Mouse (Mus musculus) MEL (cell line): ENCODE measurements around the gene Shq1. TPM values are rescaled to one million over a fixed set of nuclear protein-coding genes. Genes with fewer than 3 reads are reported as not detected.

ENCODE experiments used
- DNase-seq: peaks from one replicate; pipeline ENCODE4 v3.0.0; 2011; ENCODE audit warnings: low read depth, low spot score
- H3K27ac ChIP-seq: 2 replicates; pipeline ENCODE4 v1.5.1; 2012; ENCODE audit warnings: low read depth, mild to moderate bottlenecking, control low read depth, low read length, moderate library complexity; ENCODE audit not compliant: control insufficient read depth
- H3K27me3 ChIP-seq, 2 experiments: fragments of 150-350 bp in 1 of 2; sonication (generic) in 1 of 2; 2 replicates each; pipeline ENCODE4 v1.6.1; 2012; ENCODE audit warnings: low read length in 2 of 2, mild to moderate bottlenecking in 2 of 2, improper control_type of control experiment in 1 of 2, moderate library complexity in 1 of 2; ENCODE audit not compliant: insufficient read depth in 2 of 2, control insufficient read depth in 1 of 2
- H3K36me3 ChIP-seq, 2 experiments: 2 replicates each; pipeline ENCODE4 v1.6.1; 2012 to 2014; ENCODE audit warnings: low read length in 2 of 2, improper control_type of control experiment in 1 of 2, inconsistent platforms in 1 of 2, mild to moderate bottlenecking in 1 of 2; ENCODE audit not compliant: insufficient read depth in 2 of 2, control insufficient read depth in 1 of 2
- H3K4me1 ChIP-seq, 2 experiments: fragments of 150-350 bp in 1 of 2; sonication (generic) in 1 of 2; 2 replicates each; pipeline ENCODE4 v1.6.1; 2012; ENCODE audit warnings: low read length in 2 of 2, improper control_type of control experiment in 1 of 2, mild to moderate bottlenecking in 1 of 2; ENCODE audit not compliant: insufficient read depth in 2 of 2, control insufficient read depth in 1 of 2
- H3K4me3 ChIP-seq, 2 experiments: fragments of 150-350 bp in 1 of 2; sonication (generic) in 1 of 2; 2 replicates each; pipeline ENCODE4 v1.5.1; 2012; ENCODE audit warnings: low read depth in 2 of 2, low read length in 2 of 2, mild to moderate bottlenecking in 2 of 2, moderate library complexity in 2 of 2, control low read depth in 1 of 2, improper control_type of control experiment in 1 of 2; ENCODE audit not compliant: control insufficient read depth in 1 of 2, insufficient read depth in 1 of 2
- H3K79me2 ChIP-seq: 2 replicates; pipeline ENCODE4 v1.6.1; 2012; ENCODE audit warnings: mild to moderate bottlenecking, low read length, moderate library complexity; ENCODE audit not compliant: control insufficient read depth, poor library complexity, insufficient read depth
- H3K9ac ChIP-seq: 2 replicates; pipeline ENCODE4 v1.6.1; 2012; ENCODE audit warnings: low read depth, mild to moderate bottlenecking, control low read depth, low read length, moderate library complexity; ENCODE audit not compliant: control insufficient read depth, poor library complexity, severe bottlenecking
- H3K9me3 ChIP-seq: fragments of 150-350 bp; sonication (generic); replicated peaks from 2 replicates; pipeline ENCODE4 v1.6.1; 2012; ENCODE audit warnings: mild to moderate bottlenecking, low read length, improper control_type of control experiment, moderate library complexity; ENCODE audit not compliant: insufficient read depth
- BHLHE40 ChIP-seq: IDR thresholded peaks from 2 replicates; pipeline ENCODE4 v1.6.1; 2012; ENCODE audit warnings: low read depth, mild to moderate bottlenecking, inconsistent platforms, low read length, improper control_type of control experiment, borderline replicate concordance
- CHD1 ChIP-seq: IDR thresholded peaks from 2 replicates; pipeline ENCODE4 v1.6.1; 2012; ENCODE audit warnings: low read depth, mild to moderate bottlenecking, inconsistent platforms, low read length, improper control_type of control experiment
- CHD2 ChIP-seq: IDR thresholded peaks from 2 replicates; pipeline ENCODE4 v1.6.1; 2011; ENCODE audit warnings: low read length, improper control_type of control experiment
- CTCF ChIP-seq, 3 experiments: IDR thresholded peaks in 2 of 3; conservative IDR thresholded peaks in 1 of 3; 2 replicates each; pipeline ENCODE4 v1.5.1; 2011 to 2012; ENCODE audit warnings: low read length in 3 of 3, low read depth in 2 of 3, mild to moderate bottlenecking in 2 of 3, improper control_type of control experiment in 1 of 3, inconsistent platforms in 1 of 3, mixed read lengths in 1 of 3, moderate library complexity in 1 of 3; ENCODE audit not compliant: control insufficient read depth in 1 of 3, insufficient read depth in 1 of 3, poor library complexity in 1 of 3, severe bottlenecking in 1 of 3
- E2F4 ChIP-seq: IDR thresholded peaks from 2 replicates; pipeline ENCODE4 v1.6.1; 2011; ENCODE audit warnings: low read depth, low read length, improper control_type of control experiment, borderline replicate concordance
- EP300 ChIP-seq, 2 experiments: IDR thresholded peaks; 2 replicates each; pipeline ENCODE4 v1.6.1; 2011; ENCODE audit warnings: improper control_type of control experiment in 2 of 2, low read length in 2 of 2, low read depth in 1 of 2, mild to moderate bottlenecking in 1 of 2
- ETS1 ChIP-seq: IDR thresholded peaks from 2 replicates; pipeline ENCODE4 v1.6.1; 2012; ENCODE audit warnings: low read depth, mild to moderate bottlenecking, inconsistent platforms, low read length, improper control_type of control experiment, moderate library complexity
- GABPA ChIP-seq: IDR thresholded peaks from 2 replicates; pipeline ENCODE4 v1.6.1; 2012; ENCODE audit warnings: low read depth, mild to moderate bottlenecking, inconsistent platforms, low read length, improper control_type of control experiment, moderate library complexity
- GATA1 ChIP-seq: IDR thresholded peaks from 2 replicates; pipeline ENCODE4 v1.6.1; 2011; ENCODE audit warnings: low read depth, low read length, improper control_type of control experiment
- KAT2A ChIP-seq: conservative IDR thresholded peaks from 2 replicates; pipeline ENCODE4 v1.6.1; 2012; ENCODE audit warnings: low read depth, low read length, improper control_type of control experiment, inconsistent platforms
- MAZ ChIP-seq: IDR thresholded peaks from 2 replicates; pipeline ENCODE4 v1.6.1; 2012; ENCODE audit warnings: low read depth, mild to moderate bottlenecking, inconsistent platforms, low read length, improper control_type of control experiment
- MEF2A ChIP-seq: IDR thresholded peaks from 2 replicates; pipeline ENCODE4 v1.6.1; 2014; ENCODE audit warnings: low read depth, mild to moderate bottlenecking, inconsistent platforms, low read length, improper control_type of control experiment; ENCODE audit not compliant: poor library complexity, insufficient replicate concordance, severe bottlenecking; ENCODE audit errors: extremely low read depth
- MXI1 ChIP-seq: IDR thresholded peaks from 2 replicates; pipeline ENCODE4 v1.6.1; 2011; ENCODE audit warnings: mild to moderate bottlenecking, low read depth, low read length, improper control_type of control experiment
- MYC ChIP-seq: IDR thresholded peaks from 2 replicates; pipeline ENCODE4 v1.6.1; 2011; ENCODE audit warnings: low read depth, mild to moderate bottlenecking, low read length, improper control_type of control experiment, moderate library complexity
- NELFE ChIP-seq: IDR thresholded peaks from 2 replicates; pipeline ENCODE4 v1.6.1; 2011; ENCODE audit warnings: low read depth, low read length, improper control_type of control experiment
- NRF1 ChIP-seq: IDR thresholded peaks from 2 replicates; pipeline ENCODE4 v1.6.1; 2014; ENCODE audit warnings: low read depth, mild to moderate bottlenecking, inconsistent platforms, low read length, improper control_type of control experiment, moderate library complexity; ENCODE audit not compliant: poor library complexity, insufficient read depth, severe bottlenecking
- POLR2AphosphoS5 ChIP-seq: IDR thresholded peaks from 2 replicates; pipeline ENCODE4 v1.6.1; 2012; ENCODE audit warnings: low read depth, borderline replicate concordance, mild to moderate bottlenecking, inconsistent platforms, low read length, moderate library complexity, mixed read lengths
- RAD21 ChIP-seq: IDR thresholded peaks from 2 replicates; pipeline ENCODE4 v1.6.1; 2011; ENCODE audit warnings: mild to moderate bottlenecking, low read depth, low read length, improper control_type of control experiment
- RCOR1 ChIP-seq: IDR thresholded peaks from 2 replicates; pipeline ENCODE4 v1.6.1; 2012; ENCODE audit warnings: low read depth, mild to moderate bottlenecking, inconsistent platforms, low read length, improper control_type of control experiment
- SMC3 ChIP-seq: IDR thresholded peaks from 2 replicates; pipeline ENCODE4 v1.6.1; 2011; ENCODE audit warnings: low read depth, low read length, improper control_type of control experiment
- TCF12 ChIP-seq: IDR thresholded peaks from 2 replicates; pipeline ENCODE4 v1.6.1; 2014; ENCODE audit warnings: low read depth, mild to moderate bottlenecking, inconsistent platforms, low read length, improper control_type of control experiment, moderate library complexity
- UBTF ChIP-seq: IDR thresholded peaks from 2 replicates; pipeline ENCODE4 v1.6.1; 2012; ENCODE audit warnings: low read depth, mild to moderate bottlenecking, inconsistent platforms, low read length, improper control_type of control experiment, moderate library complexity, borderline replicate concordance; ENCODE audit not compliant: insufficient read depth
- USF2 ChIP-seq, 2 experiments: IDR thresholded peaks; 2 replicates each; pipeline ENCODE4 v1.6.1; 2011 to 2012; ENCODE audit warnings: improper control_type of control experiment in 2 of 2, low read length in 2 of 2, borderline replicate concordance in 1 of 2, inconsistent platforms in 1 of 2, low read depth in 1 of 2, mild to moderate bottlenecking in 1 of 2; ENCODE audit not compliant: insufficient read depth in 1 of 2
- ZC3H11A ChIP-seq: IDR thresholded peaks from 2 replicates; pipeline ENCODE4 v1.6.1; 2012; ENCODE audit warnings: low read depth, mild to moderate bottlenecking, inconsistent platforms, low read length, improper control_type of control experiment
- ZMIZ1 ChIP-seq: IDR thresholded peaks from 2 replicates; pipeline ENCODE4 v1.6.1; 2012; ENCODE audit warnings: low read depth, mild to moderate bottlenecking, inconsistent platforms, low read length, improper control_type of control experiment, moderate library complexity
- ZNF384 ChIP-seq: IDR thresholded peaks from 2 replicates; pipeline ENCODE4 v1.6.1; 2012; ENCODE audit warnings: low read depth, mild to moderate bottlenecking, inconsistent platforms, low read length, improper control_type of control experiment
- polyA plus RNA-seq, 2 experiments: library from polyadenylated mRNA; stranded (reverse) in 1 of 2; unstranded in 1 of 2; fragments of >175 nt in 1 of 2; fragments of >200 nt in 1 of 2; gene quantifications; 2 replicates each; pipeline versions ENCODE4 v1.2.1 to v1.2.4; 2012; ENCODE audit warnings: low replicate concordance in 2 of 2, low read depth in 1 of 2; ENCODE audit not compliant: insufficient read length in 2 of 2, insufficient read depth in 1 of 2, missing spikeins in 1 of 2
- total RNA-seq: library from RNA; depleted of rRNA; stranded (reverse); fragments of 300-350 nt; gene quantifications from 2 replicates; pipeline ENCODE4 v1.2.3, GENCODE M21; 2012

The Shq1 gene
- total and polyA plus RNA-seq, 3 experiments: 20.2 to 23.5 TPM; not detected in 1

DNA sequence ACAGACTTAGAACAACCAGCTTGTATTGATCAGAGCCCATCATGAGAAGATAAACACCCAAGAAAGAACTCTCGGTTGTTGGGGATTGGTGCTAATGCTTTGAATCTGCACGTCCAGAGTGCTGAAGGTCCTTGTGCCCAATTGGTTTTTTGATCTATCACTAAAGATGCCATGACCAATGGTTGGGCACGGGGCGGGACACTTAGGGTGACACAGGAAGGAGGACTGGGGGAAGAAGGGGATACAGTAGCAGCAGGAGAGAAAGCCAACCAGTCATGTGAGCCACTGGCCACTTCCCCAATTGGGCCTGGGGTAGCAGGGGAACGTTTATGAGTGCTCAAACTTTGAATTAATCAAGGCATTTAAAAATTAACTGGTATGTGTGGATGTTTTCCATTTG, 23.8 kb downstream of the Shq1 start:
- Histone ChIP-seq H3K27ac (no peak overlapping the region), H3K4me1 (no peaks in the 10 kb centered on the region)
- TF ChIP-seq MYC (no peak), BHLHE40 (no peak), MXI1 (no peak), TCF12 (no peak), GATA1 (no peak), KAT2A (no peak), ZMIZ1 (no peak), CHD1 (no peak)
- TF ChIP-seq, all 39 proteins: peak for 0
- H3K4me3 ChIP-seq: no peak overlapping the region
- H3K9ac ChIP-seq: no peak overlapping the region
- H3K36me3 ChIP-seq: no peaks in the 10 kb centered on the region
- H3K27me3 ChIP-seq: no peaks in the 10 kb centered on the region
- H3K79me2 ChIP-seq: no peaks in the 10 kb centered on the region
- DNase-seq: peak; percentile 23
- H3K9me3 ChIP-seq: no peaks in the 10 kb centered on the region

DNA sequence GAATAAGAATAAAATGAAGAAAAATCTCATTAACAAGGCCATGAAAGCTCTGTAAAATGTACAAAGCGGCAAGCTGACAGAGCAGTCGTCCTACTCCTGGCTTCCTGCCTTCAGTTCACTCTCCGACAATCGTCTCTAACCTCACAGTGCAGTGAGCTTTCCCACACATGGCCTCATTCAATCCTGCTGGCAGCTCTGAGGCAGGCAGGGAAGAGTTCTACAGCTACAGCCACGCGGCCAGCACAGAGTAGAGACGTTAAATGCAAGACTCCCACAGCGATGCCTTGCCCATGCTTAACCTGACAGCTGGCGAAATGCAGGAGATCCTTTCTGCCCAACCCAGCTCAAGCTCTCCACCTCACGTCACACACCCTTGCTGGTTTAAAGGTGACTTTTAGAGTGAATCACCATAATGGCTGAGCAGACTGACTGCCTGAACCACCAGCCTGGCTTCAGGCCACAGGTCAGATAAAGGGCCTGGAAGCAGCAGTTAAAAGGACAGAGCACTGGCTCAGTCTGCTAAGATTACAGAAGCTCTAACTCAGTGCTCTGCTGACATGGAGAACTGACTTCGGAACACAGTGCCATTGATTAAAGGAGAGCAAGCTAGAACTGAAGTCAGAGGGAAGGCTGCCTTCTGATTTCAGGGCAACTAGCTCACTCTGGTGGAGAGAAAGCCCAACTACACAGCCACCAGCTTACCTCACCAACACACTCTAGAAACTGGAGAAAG, 25.3 kb downstream of the Shq1 start:
- peak; percentile 19 for DNase-seq
- Histone ChIP-seq H3K9ac (no peak overlapping the region), H3K4me3 (no peak overlapping the region), H3K9me3 (no peaks in the 10 kb centered on the region), H3K36me3 (peaks cover 2 to 5% of the 10 kb centered on the region in 2 experiments), H3K27ac (no peak overlapping the region), H3K27me3 (no peaks in the 10 kb centered on the region), H3K79me2 (no peaks in the 10 kb centered on the region), H3K4me1 (peaks cover 0 to 3% of the 10 kb centered on the region in 2 experiments; a peak in 1 of 4 replicates)
- TF ChIP-seq MXI1 (no peak), CTCF (IDR thresholded peaks at IDR 0.05 in 2 of 3, conservative IDR thresholded peaks at IDR 0.05 in 1 of 3; ENCODE audit: control insufficient read depth in 1 of 3, insufficient read depth in 1 of 3, low read depth in 2 of 3, low read length in 3 of 3, poor library complexity in 1 of 3, severe bottlenecking in 1 of 3) (peak in 2 of 3 experiments; percentile 23 to 41; a peak in 2 of 6 replicates), GABPA (no peak), RAD21 (peak; percentile 41), ZC3H11A (no peak), ETS1 (no peak), GATA1 (no peak), ZMIZ1 (no peak), MYC (no peak), NRF1 (no peak), CHD1 (no peak), MEF2A (no peak), UBTF (no peak), MAZ (no peak), CHD2 (no peak), TCF12 (no peak), USF2 (IDR thresholded peaks at IDR 0.05; ENCODE audit: borderline replicate concordance in 1 of 2, insufficient read depth in 1 of 2, low read depth in 1 of 2, low read length in 2 of 2) (no peak), POLR2AphosphoS5 (no peak), RCOR1 (no peak), NELFE (no peak), ZNF384 (no peak), EP300 (IDR thresholded peaks at IDR 0.05; ENCODE audit: low read depth in 1 of 2, low read length in 2 of 2) (no peak), E2F4 (no peak), SMC3 (peak; percentile 32; the same call in 1 of the 2 replicates)
